Mouse (Mus musculus) induced T-regulatory cell, adult 2 months (primary cell): ENCODE measurements around the gene Rsph1.

Source experiments
- DNase-seq: peaks from one replicate; pipeline ENCODE4 v3.0.0-alpha.2; 2012; ENCODE audit warnings: low read depth

Gene Rsph1

DNA sequence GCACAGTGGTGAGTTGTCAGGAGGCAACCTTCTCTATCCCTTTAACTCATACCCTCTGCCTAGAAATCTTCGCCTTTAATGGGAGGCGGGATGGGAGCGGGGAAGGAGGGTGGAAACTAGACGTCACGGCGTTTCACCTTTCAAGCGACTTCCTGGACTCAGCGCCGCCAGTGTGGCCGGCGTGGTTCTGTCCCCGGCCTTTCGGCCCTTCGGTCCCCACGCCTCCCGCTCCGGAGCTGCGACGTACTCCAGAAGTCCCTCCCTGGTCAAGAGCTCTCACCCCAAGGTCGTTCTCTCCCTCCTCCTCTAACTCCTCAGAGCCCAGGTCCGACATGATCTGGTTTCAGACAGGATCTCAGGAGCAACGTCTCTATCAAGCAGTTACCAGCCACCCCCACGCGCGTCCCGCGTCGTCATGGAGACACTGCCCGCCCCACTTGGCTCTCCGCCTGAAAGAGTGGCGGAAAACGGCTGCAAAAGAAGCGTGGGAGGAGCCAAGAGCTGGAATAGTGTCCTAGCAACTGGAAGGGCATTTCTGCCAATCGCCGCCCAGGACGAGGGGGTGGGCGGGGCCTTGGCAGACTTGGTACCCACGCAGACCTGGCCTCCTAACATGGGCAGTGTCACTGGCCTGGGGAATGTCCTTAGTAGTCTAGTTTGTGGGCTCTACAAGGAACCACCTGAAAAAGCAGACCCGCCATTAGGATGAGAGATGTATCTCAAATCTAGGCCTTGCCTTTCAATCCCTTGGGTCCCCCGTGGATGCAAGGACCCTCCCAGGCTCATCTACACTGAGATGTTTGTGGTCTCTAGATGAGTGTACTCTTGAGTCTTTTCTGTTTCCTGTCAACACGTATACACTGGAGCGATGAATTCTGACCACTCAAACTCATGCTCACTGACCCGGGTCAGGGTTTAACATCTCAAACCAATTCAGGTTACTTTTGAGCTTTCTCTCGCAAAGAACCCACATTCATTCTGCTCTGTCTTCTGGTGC is at the start of gene Rsph1:
Rsph1 (minus strand) TSS at position 462 of the 997 bp plus-strand sequence.
- DNase-seq: peak; percentile 94

DNA sequence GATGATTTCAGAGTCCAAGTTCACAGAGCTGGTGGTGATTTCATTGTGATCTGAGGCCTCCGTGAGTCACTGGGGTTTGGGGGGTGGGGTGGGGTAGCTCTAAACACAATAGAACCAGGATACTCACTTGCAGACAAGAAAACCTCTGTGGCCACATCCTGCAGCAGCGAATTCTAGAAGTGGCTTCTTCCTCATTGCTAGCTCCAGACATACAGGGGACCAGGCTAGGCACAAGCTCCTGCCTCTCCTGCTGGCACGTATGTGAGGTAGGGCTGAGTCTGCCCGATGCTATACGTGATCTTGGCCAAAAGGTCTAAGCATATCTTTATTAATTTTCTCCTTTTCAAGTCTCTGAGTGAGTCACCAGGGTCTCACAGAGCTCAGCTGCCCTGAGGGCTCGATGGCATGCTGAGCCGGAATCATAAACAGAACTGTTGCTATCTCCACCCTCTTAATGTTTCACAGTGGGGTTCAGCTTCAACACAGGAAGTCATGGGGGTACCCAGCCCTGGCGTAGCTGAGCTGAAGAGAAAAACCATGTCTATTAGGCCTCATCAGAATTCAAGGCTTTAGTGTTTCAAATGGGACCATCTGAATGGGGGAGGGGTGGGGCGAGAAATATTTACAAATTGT is 49.2 kb upstream of the Rsph1 start:
- DNase-seq: peak; percentile 64

DNA sequence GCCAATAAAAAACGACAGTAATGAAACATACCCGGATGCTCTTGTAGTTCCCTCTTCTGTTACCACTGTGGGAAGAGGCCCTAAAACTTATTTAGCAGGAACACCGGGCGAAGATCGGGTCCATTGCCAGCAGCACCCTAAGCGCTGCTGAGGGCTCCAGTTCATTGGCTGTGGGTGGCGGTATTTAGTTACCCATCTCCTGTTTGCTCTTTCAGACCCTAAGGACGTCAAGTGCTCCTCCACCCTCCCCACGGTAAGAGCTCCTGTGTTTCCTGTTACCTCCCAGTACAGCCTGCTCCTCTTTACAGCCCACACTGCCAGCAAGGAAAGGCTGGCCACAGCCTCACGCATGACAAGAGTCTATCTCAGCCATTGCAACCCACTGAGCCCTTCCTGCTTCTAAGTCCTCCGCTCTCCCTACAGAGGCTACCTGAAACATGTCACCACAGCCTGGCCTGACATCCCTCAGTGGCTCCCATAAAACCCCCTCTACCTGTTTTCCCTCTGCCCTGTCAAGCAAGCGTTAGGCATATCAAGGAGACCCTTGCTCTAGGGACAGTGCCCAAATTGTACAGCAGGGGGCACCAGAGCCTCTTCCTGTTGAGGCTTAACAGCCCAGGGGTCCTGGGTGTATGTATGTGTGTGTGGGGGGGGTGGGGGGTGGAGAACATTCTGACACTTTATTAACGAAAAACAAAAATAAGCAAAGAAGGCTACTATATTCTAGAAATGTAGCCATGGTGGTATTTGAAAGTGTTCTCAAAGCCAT is 48.5 kb upstream of the Rsph1 start:
- DNase-seq: peak; percentile 69

DNA sequence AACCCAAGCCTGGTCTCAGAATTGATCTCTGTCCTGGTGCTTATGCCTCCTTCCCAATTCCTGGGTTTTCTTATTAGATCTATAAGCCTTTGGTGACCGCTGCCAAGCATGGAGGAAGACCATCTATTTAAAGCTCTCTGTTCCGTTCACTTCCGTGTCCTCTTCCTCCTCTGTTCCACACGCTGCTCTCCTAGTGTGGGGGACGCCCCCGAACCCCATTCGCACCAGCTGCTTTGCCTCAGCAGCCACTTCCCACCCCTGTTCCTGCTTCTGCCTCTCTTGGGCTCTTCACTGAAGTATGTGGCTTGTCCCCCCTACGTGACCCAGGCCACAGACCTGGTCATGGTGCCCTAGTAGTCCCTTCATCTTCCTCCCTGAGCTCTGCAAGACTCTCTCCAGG is 47.0 kb upstream of the Rsph1 start:
- DNase-seq: no peak

DNA sequence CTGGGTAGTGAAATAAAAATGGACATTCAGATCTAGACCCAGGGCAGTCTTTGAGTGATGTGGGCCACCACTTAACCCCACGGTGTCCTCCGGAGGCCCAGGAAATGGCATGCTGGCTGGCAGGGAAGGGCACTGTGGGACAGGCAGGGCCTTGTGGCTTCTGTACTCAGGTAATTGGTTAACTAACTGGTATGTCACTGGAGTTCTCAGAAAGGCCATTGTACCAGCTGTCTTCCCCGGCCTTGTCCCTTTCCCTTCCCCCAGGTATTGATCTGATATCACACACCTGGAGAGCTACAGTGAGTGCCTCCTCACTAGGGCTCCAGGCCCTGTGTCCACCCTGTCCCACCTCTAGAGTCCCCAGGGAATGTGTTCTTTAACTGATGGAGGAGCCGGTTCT is 46.2 kb upstream of the Rsph1 start:
- no peak for DNase-seq

DNA sequence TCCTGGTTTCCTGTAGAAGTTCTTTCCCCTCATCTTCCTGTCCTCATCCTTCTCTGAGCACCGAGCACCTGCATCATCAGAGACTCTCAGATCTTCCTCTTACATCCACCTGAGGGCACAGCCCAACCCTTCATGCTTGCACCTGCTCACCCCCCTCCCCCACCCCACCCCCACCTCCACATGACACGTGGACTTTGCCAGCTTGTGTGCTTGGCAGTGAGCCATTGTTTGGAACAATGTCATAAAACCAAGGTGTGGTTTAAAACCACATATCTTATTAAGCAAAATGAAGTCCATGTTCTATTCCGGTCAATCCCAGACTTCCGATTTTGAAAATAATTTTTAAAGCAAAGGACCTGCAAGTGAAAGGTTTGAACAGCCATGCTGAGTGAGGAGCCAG is 45.3 kb upstream of the Rsph1 start:
- DNase-seq: no peak

DNA sequence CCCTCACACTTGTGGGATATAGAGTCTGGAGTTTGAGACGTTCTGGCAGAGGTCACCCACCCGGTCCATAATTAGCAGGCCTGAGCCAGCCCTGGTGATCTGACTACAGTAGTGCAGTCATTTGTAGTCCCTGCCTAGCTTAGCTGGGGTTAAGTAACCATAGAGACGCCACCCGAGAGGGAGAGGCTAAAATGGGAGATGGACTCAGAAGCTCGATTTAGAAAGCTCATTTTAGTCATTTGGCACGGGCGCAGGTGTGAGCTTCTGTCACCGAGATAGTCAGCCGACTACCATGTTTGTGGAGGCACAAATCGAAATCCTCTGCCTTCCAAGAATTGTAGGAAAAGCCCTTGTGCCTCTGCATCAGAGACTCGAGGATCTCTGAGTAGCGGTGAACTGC is 44.2 kb upstream of the Rsph1 start:
- no peak for DNase-seq

DNA sequence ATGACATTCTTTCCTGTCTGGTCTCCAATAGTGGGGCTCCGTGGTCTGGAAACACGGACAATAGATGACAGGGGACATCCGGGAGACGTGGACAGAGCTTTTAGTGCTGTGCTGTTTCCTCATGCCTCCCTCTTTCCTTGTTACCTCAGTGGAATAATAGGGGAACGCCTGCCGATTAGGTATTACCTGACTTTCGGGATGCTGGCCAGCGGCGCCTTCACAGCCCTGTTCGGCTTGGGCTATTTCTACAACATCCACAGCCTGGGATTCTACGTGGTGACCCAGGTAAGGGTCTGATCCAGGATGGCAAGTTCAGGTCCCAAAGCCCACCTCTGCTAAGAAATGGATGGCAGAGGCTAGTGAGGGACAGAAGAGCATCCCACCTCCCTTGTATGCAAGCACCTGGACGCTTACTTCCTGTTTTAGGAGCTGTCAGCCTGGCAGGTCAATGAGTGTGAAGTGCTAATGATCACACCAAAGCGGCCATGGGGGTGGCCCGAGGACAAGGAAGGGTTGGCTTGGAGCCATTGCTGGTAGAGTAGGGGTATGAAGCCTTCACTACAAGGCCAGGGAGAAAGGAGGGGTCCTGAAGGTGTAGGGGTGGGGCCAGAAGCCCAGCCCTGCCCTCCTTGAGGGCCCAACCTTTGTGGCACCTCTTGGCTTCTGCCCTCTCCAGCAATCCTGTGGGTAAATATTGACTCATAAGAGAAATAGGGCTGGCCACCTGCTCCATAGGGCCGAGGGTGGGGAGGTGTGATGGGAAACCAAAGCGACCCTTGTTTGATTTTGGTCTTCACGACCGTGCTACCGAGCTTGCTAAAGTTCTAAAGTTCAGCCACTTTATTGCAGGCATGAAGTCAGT is 42.0 kb upstream of the Rsph1 start:
- DNase-seq: no peak

DNA sequence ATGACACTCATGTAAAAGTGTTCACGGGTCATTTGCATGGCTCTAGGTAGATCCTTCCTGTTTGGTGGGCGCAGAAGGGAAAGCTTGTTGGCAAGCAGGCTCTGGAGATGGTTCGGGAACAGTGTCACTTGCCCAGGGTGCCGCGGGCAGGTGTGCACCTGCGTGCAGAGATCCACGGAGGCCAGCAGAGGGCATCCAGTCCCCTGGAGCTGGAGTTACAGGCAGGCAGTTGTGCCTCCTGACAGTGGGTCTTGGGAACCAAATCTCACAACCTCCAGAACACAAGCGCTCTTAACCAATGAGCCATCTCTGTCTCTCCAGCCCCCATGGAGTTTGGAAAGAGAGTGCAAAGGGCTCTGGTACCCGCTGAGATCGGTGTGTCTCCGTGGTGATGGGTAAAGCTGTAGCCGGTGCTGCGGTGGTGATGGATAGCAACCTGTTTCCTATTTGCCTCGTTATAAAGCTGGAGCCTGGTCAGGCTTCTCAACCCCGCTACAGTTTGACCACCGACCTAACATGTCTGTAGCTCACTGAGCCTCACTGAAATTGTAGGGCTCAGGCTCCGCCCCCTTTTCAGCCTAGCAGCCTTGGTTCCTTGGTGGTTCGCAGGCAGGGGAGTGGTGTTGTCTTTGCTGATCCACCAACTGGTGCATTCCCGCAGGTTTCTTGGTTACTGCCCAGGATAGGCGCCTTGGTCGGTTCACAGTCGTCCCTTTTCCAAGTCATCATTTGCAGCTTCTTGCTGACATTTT is 40.5 kb upstream of the Rsph1 start:
- no peak for DNase-seq

DNA sequence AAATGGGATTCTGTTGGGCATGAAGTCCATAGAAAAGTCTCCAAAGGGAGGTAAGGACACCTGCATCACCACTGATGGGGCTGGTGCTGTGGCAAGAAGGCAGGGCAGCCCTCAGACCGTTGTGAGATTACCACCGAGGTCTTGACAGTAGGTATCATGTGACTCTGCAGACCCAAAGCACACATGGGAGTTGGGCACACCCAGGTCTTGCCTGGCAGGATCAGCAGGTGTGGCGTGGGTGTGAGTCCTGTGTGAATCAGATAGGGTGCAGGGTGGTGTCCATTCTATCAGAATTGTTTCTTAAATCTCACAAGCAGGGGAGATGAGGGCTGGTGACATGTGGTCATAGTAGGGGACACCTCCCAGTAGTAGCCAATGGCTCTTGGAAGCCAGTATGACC is 39.8 kb upstream of the Rsph1 start:
- DNase-seq: no peak

DNA sequence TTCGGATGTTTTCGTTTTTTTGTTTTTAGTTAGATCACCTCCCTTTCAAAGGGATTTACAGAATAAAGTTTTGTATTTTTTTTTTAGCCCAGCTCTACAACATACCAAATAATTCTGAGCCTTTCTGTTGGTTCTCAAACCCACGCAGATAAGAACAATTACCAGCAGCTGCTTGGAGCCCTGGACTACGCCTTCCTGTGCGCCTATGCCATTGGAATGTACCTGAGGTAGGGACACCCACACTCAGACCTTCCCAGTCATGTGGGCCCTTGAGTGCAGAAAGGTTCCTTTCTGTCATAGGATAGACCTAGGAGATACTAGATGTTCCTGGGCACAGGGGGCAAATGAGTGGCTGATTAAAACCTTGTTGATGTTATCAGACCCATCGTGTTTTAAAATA is 38.8 kb upstream of the Rsph1 start:
- no peak for DNase-seq

DNA sequence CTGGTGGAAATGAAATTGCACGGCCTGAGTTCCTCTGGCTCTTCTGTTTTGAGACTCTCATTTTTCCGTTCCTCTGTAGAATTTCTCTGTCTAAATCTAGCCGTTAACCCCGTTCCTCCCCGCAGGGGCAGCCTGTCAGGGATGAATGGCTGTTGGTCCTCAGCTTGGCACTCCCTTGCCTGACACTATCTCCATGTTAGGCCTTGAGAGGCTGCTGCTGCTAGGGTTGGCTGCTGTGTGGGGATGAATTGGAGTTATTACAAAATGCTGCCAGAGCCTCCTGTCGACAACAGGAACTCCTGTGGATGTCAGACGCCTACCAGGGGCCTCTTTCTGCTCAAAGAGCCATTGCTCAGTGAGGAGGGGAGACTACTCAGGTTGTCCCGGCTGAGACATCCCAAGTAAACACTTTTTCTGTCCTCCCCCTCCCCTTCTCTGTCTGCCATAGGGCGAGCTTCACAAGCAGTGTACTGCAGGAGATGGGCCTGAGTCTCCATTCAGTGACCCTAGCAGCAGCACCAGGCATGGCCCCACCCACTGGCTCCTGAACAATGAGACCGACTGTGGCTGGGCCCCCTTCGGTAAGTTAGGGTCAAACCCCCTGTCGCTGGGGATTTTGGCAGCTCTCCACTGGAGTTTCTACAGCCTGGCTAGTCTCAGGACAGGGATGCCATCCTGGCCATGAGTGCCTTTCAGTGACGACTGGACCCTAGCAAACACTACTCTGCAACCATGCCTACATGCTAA is 38.0 kb upstream of the Rsph1 start:
- DNase-seq: no peak

DNA sequence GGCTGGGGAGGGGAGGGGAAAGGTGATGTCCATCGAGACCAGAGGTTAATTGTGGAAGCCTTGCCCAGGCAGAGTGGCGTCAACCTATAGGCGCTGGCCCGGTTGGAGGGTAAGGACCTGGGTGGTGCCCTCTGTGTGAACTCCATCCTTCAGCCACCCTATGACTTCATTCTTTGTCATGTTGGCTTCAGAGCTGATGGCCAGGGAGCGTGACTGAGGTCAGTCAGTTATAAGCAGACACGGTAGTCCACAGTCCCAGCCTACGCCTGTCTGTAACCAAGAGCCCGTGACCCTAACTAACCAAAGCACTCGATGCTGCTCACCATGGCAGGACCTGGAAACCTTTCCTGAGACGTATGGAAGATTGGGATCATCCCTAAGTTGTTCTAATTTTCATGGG is 35.5 kb upstream of the Rsph1 start:
- DNase-seq: no peak

DNA sequence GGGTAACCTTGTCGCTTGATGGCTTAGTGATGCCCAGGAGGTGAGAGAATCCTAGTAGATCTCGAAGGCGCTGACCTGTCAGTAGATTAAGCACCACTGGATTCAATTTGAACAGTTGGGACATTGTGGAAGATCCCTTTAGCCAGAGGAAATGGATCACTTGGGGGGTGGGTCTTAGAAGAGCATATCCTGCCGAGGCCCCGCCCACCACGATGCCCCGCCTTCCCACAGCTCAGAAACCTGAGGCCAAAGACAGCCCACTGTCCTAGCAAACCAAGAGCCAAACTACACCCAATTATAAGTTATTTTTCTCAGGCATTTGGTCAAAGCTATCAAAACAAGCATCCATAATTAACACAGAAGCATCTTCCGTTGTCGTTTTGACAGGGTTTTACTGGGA is 33.9 kb upstream of the Rsph1 start:
- DNase-seq: no peak

DNA sequence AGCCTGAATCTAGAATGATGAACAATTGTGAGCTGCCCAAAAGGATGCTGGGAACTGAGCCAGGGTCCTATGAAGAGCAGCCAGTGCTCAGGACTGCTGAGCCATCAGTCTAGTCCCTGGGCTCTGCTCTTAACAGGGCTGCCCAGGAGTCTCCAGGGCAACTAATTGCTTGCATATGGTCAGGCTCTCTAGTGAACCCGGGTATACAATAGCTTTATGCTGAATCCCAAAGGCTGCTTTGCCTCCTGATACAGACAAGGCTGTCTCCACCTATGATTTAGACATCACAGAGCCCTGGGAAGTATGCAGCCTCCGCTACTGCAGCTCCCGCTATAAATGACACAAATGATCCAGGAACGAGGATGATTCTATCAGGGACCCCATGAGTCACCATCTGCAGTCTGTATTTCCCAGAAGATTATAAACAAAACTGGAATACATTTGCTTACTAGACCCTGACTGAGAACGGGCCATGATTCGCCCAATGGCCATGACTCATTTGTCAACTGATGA is 32.2 kb upstream of the Rsph1 start:
- DNase-seq: no peak

DNA sequence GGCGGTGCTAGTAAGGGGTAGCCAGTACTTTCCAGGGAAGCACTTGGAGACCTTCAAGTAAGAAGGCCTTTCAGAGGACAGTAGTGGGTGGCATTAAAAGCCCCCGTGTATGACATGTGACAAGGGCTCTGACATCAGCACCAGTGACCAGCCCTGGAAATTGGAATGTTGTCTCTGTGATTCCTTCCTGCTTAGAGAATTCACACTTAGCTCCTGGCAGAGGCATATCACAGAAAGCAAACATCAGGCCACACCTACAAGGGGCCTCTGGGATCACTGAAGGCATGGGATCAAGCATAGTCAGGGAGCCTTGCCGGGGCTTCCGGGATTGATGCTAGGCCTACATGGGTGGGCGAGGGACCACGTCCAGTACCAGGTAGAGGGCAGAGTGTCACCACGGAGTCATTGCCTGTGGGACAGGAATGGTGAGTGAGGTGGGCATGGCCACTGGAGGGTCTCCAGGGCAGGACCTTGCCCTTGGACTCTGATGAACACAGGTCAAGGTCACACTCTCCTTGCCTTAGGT is 31.2 kb upstream of the Rsph1 start:
- DNase-seq: no peak

DNA sequence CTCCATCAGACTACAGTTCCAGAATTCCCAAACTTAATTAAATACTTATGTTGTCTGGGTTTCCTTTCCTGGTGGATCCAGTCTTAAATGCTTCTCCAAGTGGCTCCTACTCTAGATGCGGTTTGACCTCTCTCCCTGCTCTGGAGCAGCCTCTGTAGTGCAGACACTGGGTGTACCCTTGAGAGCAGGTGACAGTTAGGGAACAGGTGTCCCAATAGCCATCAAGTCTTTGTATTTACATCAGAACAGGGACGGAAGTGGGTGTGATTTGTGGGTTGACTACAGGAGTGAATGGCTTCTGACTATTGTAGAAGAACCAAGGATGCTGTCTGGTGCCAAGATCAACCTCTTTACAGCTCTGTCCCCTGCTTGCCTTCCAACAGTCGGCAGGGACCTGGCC is 30.6 kb upstream of the Rsph1 start:
- no peak for DNase-seq

DNA sequence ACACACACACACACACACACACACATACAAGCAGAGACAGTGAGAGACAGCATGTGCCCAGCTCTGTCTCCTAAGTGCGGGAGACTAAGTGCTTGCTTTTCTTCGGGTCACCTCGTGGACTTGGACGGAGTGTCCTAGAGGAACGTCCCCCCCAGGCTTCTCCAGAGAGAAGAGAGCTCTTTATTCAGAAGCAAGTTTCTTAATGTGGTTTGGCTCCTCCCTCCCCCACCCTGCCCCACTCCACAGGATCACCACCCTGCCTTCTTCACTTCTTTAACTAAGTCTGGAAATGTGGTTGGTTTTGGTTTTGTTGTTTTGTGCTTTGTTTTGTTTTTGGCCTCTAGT is 28.6 kb upstream of the Rsph1 start:
- peak; percentile 62 for DNase-seq

DNA sequence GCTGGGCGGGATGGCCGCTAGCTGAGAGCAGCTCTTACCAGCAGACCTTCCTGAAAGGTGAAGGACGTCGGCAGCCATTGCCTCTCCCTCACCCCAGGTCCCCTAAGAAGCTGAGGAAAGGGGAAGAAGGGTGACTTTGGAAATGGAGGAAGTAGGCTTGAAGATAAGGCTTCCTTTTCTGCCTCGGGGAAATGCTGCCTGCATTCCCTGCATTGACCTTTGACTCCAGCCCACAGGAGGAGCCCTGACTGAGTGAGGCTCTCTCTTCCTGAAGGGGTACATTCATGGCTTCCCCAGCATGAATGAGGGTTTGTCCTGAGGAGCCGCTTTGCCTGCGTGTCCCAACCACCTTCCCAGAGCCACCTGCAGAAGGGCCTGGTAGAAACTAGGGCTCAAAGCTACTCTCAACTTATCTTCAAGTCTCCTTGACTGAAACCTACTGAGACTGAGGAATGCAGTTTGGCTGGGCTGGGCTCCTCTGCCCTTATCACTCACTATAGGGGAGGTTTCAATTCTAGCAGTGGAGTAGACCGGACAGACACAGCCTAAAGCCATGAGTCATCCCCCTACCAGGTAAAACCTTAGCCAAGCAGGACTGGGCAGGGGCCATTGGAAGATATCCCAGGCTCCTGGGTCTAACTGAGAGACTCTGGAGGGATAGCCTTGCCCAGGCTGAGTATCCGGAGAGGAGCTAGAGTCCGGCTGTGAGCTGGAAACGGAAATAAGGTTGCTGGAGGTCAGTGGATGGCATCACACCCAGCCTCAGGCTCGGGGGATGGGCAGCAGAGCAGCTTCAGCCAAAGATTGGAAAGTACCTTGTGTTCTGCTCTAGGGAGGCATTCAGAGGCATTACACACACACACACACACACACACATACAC is 28.0 kb upstream of the Rsph1 start:
- DNase-seq: no peak
